Mouse (Mus musculus) erythroblast, adult 5-6 weeks (primary cell): Measurements from ENCODE around the gene Lrp10. TPM values are rescaled to one million over a fixed set of nuclear protein-coding genes. Genes with fewer than 3 reads are reported as not detected.

Experiments
- ATAC-seq: replicated peaks from 2 replicates; pipeline ENCODE4 v1.8.0; 2016; ENCODE audit warnings: moderate number of reproducible peaks, mild to moderate bottlenecking, moderate TSS enrichment, inconsistent platforms; ENCODE audit not compliant: poor library complexity, low FRiP score, severe bottlenecking
- total RNA-seq, 2 experiments: library from RNA; stranded (forward) in 1 of 2; stranded (reverse) in 1 of 2; fragments of 150-400 nt in 1 of 2; fragments of 200-764, 138-1000 nt in 1 of 2; gene quantifications; 2 replicates each; pipeline versions ENCODE4 v1.2.3 to v1.2.4; 2015 to 2017; ENCODE audit warnings: low replicate concordance in 2 of 2

Lrp10 gene
- total RNA-seq (2015; ENCODE audit: low replicate concordance) (6.7 and 10.9 TPM in 2 replicates), total RNA-seq (2017; ENCODE audit: low replicate concordance) (12.2 and 13.9 TPM in 2 replicates)

DNA sequence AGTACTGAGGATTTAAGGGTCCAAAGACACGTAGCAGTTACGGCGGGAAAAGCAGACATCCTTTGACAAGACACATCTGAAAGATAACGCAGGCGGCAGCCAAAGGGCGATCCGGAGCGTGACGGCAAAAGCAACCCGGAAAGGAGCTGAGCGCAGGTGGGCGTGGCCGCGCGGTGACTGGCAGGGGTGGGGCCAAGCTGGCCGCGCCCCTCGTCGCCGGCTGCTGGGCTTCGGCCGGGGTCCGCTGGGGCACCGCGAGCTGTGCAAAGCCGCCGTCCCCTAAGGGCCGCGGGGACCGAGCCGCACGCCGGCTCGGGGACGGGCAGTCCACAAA lies at the start of gene Lrp10:
TSS of gene Lrp10 (plus strand) at position 179 of the 334 bp plus-strand sequence.
- peak; percentile 89 for ATAC-seq

DNA sequence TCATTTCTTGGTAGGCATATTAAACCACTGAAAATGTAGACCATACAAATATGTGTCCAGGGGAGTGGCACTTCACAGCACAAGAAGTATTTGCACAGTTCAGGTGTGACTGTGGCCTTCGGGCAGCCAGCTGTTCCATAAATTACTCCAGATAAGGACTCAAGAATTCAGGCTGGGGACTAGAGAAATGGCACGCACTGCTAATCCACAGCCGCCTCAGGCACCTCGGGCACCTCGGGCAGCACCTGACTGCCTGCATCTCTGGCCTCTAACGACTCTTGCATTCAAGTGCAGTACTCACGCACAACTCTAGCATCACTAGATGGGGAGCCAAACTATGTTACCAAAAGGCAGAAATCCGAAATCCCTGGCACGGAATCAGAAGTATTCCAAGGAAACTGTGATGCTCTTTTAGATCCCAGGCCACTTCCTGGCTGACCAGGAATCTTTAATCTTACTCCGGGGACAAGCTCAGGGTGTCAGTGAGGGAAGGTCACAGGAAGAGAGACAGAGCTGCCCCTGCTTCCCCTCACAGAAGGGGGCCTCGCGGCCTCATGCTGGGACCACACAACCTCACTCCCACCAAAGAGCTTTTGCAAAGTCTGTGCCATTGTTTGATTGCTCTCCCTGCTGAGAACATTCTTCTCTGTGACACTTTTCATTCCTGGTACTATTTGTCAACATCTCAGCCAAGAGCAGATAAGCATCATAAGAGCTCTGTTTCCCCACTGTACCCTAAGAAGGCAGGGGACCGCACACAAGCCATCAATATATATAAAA lies 48.5 kb upstream of the Lrp10 start:
- ATAC-seq = no peak

DNA sequence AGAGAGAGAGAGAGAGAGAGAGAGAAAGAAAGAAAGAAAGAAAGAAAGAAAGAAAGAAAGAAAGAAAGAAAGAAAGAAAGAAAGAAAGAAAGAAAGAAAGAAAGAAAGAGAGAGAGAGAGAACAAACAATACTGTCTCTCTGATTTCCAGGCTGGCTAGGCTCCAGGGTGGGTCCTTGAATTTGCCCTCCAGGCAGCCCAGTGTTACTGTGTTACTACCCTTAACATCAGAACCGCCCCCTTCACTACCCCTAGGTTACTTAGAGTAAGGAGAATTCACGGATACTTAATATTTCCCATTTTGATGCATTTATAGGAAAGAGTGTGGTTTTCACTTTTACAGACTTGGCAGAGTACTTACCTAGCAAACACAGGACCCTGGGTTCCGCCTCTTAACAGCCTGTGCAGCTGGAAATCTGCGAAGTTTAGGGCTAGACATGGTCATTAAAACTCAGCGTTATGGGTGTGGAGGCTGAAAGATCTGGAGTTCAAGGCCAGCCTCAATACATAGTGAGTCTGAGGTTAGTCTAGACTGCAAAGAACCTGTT lies 47.6 kb upstream of the Lrp10 start:
- ATAC-seq = no peak

DNA sequence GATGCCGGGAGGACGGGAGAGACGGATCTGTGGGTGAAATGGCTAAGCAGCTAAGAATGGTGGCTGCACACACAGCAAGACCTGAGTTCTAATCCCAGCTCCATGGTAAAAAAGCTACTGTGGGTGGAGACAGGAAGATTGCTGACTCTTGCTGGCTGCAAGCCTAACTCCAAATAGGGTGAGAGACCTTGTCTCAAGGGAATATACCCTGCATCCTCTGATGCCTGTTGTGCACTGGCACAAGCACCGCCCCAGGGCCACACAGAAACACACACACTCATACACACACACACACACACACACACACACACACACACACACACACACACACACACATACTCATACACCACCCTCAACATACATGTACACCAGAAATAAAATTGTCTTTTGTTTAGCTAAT lies 47.1 kb upstream of the Lrp10 start:
- ATAC-seq = no peak

DNA sequence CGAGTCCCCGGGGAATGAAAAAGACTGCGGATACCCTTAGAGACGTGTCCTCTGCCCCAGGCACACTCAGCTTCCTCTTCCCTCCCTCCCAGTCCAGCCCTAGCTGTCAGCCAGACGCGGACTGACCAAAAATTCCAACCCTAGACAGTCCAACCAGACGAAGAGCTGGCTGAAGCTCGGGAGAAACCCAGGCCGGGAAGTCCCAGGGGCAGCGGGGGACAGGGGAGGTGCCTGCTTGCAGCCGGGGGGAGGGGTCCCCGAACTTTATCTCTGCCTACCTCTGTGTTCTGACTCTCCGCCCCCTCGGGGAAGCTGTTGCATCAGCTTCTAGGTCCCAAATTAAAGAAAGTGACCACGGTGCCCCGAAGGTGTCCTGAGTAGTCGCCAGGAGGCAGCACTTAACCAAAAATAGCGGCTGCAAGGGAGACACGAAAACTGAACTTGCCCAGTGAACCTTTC lies 46.3 kb upstream of the Lrp10 start, which contains the start of gene Slc7a7:
TSS of gene Slc7a7 (minus strand) at position 158 of the 459 bp plus-strand sequence.
- ATAC-seq = peak; percentile 52

DNA sequence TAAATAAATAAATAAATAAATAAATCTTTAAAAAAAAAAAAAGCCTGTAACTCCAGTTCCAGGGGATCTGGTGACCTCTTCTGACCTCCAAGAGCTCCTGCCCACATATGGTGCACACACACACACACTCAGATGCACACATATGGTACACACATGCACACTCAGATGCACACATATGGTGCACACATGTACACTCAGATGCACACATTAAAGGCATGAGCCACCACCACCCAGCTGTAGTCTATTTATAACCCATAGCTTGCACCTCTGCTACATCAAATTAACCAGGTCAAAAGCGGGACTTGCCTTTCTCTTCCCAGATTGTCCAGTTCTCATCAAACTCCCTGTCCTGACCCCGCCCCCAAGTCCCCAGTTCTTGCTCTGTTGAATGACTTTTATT lies 42.9 kb upstream of the Lrp10 start:
- ATAC-seq = no peak

DNA sequence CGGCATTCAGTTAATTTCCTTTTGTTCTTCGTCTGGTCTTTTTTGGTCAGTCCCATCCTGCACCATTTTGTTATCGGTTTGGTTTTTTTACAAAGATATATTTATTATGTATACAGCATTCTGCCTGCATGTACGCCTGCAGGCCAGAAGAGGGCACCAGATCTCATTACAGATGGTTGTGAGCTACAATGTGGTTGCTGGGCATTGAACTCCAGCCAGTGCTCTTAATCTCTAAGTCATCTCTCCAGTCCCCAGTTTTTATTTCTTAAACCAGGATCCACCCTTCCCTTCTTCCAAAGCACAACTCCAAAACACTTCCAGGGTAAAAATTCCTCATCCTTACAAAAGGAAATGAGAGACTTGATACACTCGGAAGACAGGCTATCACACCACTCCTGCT lies 40.5 kb upstream of the Lrp10 start:
- peak; percentile 26; the same call in 1 of the 2 replicates for ATAC-seq

DNA sequence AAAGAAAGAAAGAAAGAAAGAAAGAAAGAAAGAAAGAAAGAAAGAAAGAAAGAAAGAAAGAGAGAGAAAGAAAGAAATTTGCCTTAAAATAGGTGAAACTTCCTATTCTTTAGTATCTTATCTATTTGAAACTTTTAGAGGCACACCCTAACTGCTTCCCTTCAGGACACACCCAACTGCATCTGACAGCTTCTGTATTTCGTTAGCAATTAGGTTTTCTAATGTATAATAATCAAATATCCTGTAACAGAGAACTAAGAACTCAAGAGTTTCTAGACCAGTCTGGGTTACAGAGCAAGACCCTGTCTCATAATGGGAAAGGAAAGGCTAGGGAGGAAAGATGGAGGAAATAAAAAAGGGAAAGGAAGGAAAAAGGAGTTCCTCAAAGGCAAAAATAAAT lies 39.3 kb upstream of the Lrp10 start:
- no peak for ATAC-seq

DNA sequence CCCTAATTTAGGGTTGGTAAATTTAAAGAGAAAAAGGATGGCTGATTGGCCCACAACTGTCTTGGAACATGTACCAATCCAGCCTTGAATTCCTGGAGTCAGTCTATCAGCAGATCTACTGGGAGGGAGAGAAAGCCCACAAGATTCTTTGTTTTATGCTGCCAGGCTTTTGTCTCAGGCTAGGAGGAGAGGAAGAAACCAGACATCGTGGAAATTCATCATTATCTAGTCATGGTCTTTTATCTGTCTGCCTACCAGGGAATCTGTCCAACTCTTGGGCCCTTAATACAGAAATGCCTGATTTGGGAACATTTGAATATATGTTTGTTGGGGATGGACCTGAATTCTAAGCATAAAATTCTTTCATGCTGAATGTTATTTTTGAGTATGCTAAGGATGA lies 38.4 kb upstream of the Lrp10 start:
- no peak for ATAC-seq

DNA sequence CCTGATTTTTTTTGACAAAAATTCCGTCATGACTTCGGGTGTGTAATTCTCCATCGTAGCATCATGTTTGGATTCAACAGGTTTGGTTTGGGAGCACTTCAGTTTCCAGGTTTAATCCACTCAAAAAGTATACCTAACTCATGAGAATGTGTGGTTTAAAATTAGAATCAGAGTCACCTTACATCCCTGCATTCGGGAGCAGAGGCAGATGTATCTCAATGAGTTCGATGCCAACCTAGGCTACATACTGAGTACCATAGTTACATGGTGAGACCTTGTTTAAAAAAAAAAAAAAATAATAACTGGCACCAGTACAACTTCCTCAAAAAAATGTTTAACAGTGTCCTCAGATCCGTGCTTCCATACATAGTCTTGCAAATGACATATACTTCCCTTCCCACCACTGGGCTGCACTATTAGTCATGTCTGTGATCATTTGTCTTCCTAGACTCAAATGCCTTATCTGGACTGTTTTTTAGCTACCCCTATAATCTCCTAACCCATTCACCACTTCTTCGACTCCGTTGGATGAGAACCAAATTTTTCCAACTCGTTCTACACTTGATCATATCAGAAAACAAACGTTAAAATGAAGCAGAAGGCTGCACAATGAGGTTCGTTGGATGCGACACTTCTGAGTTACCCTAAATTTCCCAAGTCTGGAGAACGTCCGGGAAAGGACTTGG lies 37.8 kb upstream of the Lrp10 start:
- 0 out of 2 replicates have a peak, but pooled peaks have one; percentile 9 for ATAC-seq

DNA sequence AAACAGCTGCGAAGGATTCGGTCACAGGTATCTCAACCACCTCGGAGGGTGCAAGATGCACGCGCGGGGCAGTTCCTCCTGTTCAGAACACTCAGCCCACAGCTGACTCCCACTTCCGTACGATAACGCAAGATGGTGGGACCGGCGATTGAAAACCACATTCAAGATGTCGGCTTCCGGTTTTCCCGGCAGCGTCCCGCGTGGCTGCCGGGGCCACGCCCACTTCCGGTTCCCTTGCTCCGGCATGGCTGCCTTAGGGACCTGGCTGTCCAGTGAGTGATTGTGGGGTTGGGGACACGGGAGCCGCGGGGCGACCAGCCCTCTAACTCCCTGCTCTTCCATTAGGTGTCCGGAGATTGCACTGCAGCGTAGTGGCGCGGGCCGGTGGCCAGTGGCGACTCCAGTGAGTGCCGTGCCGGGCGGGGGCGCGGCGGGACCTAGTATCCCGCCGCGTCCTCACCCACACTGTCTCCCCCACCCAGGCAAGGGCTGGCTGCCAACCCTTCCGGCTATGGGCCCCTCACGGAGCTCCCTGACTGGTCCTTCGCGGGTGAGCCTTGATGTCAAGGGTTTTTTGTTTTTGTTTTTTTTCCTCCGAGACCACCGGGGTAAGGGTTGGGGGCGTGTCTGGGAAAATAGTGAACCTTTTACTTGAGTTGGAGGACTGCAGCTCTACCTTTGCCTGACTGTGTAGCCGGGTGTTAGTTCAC lies 37.1 kb upstream of the Lrp10 start, which contains the start of gene Mrpl52:
TSS of gene Mrpl52 (plus strand) at position 221 of the 710 bp plus-strand sequence.
- ATAC-seq = peak; percentile 90

DNA sequence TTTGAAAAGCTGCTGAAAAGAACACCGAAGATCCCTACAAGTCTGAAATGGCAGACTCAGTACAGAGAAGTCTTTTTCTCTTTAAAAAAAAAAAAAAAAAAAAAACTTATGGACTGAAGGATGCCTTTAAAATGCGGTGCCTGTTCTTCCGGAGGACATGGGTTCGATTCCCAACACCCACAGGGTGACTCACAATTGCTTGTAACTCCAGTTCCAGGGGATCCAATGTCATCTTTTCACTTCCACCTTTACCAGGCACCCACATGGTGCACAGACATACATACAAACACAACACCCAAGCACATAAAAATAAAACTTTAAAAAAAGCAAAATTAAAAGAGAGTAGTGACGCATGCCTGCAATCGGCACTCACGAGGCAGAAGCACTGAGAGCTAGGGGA lies 36.2 kb upstream of the Lrp10 start:
- no peak for ATAC-seq

DNA sequence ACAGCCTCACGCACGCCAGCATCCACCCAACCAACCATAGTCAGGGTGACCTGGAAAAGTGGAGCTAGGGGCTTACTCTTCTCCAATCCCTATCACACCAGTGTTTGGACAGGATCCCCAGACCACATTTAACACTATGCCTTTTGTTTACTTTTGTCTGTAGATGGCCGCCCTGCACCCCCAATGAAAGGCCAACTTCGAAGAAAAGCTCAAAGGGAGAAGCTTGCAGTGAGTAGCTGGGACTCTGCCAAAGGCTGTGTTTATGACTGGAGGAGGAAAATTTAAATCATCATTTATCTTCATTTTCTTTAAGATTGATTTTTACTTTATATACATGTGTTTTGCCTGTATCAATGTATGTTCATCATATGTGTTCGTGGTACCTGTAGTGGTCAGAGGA lies 35.5 kb upstream of the Lrp10 start:
- no peak for ATAC-seq

DNA sequence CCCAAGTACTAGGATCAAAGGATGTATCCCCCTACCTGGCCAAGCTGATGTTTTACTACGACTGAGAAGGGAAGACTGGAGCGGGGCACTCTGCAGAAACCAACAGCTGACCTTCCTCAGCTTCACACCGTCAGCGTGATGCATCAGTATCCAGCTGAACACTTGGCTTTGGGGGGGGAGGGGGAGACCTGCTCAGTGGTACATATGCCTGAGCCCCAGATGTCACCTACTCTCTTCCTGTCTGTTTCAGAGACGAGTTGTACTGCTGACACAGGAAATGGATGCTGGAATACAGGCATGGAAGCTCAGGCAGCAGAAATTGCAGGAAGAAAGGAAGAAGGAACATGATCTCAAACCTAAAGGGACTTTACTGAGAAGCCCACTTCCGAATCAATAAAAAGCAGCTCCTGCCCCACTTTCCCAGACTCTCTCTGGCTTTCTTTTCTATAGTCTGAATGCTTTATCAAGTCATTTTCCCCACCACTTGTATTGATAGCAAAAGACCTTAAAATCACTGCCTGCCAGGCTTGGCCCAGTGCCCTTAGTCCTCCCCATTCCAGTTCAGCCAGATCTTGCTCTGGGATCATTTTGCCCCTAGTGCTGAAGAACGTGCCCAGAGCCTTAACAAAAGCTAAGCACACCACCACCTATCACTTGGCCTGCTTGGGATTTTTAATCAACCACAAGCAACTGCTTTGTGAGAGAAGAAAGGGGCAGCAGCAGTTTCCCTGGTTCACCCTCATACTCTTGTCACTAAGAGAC lies 34.4 kb upstream of the Lrp10 start:
- no peak for ATAC-seq

DNA sequence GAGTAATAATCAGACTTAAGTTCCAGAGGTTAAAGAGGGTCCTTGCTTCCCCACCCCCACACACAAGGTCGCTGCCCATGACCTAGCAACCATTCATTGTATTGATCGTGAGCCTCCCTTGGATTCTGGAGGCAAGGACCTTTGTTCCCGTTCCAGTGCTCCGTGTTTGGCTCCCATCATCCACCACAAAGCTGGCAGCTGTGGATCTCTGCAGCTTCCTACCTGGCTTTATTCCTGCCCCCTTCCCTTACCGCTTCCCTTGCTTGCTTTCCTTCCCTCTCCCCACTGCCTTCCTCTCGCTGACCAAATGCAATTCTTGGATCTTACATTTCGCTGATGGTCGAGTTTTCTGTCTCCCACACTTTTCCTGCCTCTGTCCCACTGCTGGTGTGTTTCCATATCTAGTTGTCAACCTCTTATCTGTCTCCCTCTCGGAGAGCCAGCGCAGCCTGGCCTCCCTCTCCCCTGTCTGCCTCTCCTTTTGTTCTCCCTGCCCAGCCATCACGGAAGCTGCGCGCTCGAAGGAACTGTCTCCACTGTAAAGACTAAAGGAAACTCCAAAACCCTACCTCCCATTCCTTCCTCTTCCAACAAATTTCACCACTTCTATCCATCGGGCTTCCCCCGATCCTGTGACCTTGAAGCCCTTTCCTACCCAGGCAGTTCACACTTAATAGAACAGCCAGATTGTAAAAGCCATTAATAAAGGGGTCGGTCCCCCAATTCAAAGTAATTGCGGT lies 33.4 kb upstream of the Lrp10 start:
- no peak for ATAC-seq

DNA sequence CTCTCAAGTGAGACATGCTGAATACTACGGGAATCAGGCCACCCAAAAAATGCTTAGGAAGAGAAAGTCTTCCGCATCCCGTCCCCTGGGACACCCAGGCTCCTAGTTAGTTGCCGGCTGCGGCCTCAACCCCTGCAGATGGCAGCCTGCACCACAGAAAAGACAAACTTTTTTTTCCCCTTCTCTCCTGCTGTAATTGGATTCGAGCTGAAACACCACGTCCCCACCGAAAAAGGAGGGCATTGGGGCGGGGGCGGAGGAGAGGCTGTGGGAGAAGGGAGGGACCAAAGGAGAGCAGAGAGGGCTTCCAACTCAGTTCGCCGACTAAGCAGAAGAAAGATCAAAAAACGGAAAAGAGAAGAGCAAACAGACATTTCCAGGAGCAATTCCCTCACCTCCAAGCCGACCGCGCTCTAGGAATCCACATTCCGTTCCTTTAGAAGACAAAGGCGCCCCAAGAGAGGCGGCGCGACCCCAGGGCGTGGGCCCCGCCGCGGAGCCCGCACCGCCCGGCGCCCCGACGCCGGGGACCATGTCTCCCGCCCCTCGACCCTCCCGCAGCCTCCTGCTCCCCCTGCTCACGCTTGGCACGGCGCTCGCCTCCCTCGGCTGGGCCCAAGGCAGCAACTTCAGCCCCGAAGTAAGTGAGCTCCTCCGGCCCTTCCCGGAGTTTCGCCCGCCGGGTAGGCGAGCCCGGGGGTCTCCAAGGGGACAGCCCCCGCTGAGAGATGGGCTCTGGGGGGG lies 32.4 kb upstream of the Lrp10 start, which contains the start of gene Mmp14:
TSS of gene Mmp14 (plus strand) at position 279 of the 744 bp plus-strand sequence.
- ATAC-seq = no peak

DNA sequence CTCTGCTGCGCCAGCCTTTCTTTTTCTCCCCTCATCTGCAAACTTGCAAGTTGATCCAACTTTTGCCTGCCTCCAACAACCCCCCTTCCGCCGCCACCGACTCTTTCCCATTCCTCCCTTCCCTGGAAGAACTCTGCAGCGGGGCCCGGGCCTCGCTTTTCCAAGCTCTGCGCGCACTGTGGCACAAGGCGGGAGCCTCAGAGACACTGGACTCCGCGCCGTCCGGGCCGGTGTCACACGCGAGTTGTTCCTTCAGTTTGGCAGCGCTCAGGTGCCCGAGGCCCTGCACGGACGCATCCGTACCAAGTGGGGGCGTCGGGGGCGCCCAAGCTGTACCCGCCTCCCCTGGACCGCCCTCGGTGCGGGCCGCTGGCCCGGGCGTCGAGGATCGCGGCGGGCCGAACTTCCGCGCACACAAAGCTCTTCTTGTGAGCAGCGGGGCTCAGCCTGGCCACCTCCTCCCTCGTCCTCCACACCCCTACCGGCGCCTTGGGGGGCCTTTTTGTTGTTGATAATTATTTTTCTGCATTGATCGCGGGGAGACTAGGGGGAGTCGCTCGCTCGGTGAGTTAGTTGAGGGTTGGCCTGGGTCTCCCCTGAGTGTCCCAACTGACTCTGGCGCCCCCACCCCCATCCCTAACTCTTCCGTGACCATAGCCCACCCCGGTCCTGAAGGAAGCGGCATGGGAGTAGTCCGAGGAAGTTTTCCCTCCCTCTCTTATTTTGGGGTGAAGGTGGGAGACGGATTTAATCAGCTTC lies 31.7 kb upstream of the Lrp10 start:
- peak; percentile 48 for ATAC-seq
